Mouse (Mus musculus) left cerebral cortex, postnatal 4 days (tissue): ENCODE data around the gene Mettl1. TPM values are rescaled to one million over a fixed set of nuclear protein-coding genes. Genes with fewer than 3 reads are reported as not detected.
"Not testable (repeated sequence)": the region's sequence is repeated elsewhere in the genome, so short reads cannot be mapped to it uniquely, and the experiment has no call there.

Experiments
- DNase-seq: peaks from one replicate; pipeline ENCODE4 v3.0.0-alpha.2; 2022
- intact Hi-C: fragments of 180-260 bp; cut with DNase I; formaldehyde crosslinking; loops from one replicate; pipeline ENCODE4 v1.15.1; 2025
- total RNA-seq, 2 experiments: library from RNA; stranded (reverse); gene quantifications; 2 replicates each; pipeline ENCODE4 v1.2.3; 2021

The Mettl1 gene
- total RNA-seq, 2 experiments from 2014 or later = 13.8 to 14.9 TPM

GRCm38 (mm10) chr10:127042468-127043115 is 1.4 kb downstream of the Mettl1 start:
- DNase-seq = no peak
- intact Hi-C loops = no loop called here

DNA sequence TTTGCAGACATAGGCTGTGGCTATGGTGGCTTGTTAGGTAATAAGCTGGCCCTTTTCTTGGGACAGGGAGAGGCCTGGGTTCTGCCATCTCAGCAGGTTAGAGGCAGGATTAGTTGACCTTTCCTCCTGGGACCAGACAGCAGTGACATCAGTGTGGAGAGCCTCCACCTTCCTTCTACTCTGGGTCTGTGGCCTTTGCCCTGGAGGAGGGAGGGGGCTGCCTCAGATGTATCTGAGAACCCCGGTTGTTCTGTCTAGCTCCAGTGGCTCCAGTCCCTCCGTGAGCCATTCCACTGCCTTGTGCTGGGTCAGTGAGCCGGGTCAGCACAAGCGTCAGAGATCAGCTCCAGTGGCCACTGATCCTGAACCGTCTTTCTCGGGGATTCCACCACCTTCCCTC is 2.0 kb downstream of the Mettl1 start:
- intact Hi-C loops = no loop called here
- DNase-seq = no peak

- no peak for DNase-seq
Measured at GRCm38 (mm10) chr10:127047954-127048353, 6.7 kb downstream of the Mettl1 start, which contains the start of gene Cyp27b1. Cyp27b1 (plus strand) TSS chr10:127048250.

GRCm38 (mm10) chr10:127048608-127049394 is 7.6 kb downstream of the Mettl1 start:
- no peak for DNase-seq
- intact Hi-C loops = no loop called here

More at GRCm38 (mm10) chr10:127047954-127048353, 6.7 kb downstream of the Mettl1 start, which contains the start of gene Cyp27b1:
- intact Hi-C loops = no loop called here

GRCm38 (mm10) chr10:127049395-127050118 is 8.3 kb downstream of the Mettl1 start:
- DNase-seq = no peak
- intact Hi-C loops = no loop called here

DNA sequence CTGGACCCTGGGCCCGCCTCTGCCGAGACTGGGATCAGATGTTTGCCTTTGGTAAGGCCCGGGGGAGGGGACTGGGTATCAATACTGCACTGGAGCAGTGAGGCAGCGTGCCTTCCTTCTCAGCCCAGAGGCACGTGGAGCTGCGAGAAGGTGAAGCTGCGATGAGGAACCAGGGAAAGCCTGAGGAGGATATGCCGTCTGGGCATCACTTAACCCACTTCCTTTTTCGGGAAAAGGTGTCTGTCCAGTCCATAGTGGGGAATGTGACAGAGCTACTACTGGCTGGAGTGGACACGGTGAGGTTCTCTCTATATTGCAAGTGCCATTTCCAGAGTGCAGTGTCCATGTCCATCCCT is 8.9 kb downstream of the Mettl1 start:
- intact Hi-C loops = no loop called here
- no peak for DNase-seq

DNA sequence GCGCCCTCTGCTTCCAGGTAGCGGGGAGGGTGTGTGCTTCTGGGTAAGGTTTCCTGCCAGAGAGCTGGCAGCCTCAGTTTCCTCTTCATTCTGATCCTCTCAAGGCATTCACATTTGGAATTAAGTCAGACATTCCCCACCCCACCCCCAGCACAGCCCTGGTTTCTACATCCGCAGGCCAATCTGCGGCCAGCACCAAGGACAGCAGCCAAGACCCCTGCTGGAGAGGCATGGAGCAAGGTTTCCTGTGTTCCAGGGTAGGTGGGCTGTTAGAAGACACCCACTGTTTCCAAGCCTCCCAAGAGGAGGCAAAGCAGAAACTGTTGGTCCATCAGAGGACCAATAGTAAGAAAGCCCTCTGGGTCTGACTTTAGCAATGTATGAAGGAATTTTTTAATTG is 13.4 kb downstream of the Mettl1 start:
- intact Hi-C loops = no loop called here

GRCm38 (mm10) chr10:127055406-127055805 is 14.2 kb downstream of the Mettl1 start:
- intact Hi-C loops = no loop called here
- DNase-seq = no peak

More for the DNA sequence above, 13.4 kb downstream of the Mettl1 start:
- DNase-seq = no peak

GRCm38 (mm10) chr10:127056490-127056889 is 15.3 kb downstream of the Mettl1 start:
- no peak for DNase-seq
- intact Hi-C loops = no loop called here

DNA sequence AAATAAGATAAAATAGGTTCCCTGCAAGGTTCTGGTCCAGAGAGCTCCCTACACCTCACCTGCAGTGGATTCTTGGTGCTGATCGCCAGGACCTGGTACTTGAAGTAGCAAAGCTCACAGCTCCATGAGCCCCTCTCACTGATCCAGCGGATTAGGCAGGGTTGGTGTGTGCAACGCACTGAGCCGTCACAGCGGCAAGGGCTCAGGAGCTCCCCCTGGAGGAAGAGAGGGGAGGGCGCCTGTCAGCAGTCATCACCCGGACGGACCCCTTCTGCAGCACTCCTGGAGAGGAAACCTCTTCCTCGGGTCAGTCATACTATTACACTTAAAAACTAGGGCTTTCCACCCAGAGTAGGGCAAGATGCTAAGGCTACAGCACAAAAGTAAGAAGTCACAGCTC is 16.9 kb downstream of the Mettl1 start:
- intact Hi-C loops = no loop called here
- DNase-seq = peak; percentile 86

DNA sequence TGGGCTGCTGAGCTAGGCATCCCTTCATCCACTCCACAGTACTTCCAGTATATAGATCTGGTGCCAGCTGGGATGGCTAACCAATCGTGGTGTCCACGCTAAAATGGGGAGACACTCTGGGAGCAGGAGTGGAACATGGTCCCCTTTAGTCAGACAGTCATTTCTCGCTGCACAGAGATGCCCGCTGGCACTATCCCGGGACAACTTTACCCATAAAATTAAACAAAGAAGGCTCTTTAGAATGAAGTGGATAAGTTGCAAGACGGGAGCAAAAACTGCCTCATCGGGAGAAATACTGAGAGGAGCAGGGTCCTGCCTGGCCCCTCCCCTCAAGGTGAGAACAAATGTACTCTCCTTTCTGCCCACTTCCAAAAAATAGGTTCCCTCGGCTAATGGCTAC is 17.5 kb downstream of the Mettl1 start:
- DNase-seq = no peak
- intact Hi-C loops = no loop called here

- intact Hi-C loops = no loop called here
Measured at GRCm38 (mm10) chr10:127059174-127059967, 18.2 kb downstream of the Mettl1 start.

GRCm38 (mm10) chr10:127059968-127060916 is 19.0 kb downstream of the Mettl1 start, which contains the start of gene March9:
March9 (minus strand) TSS chr10:127060184.
- DNase-seq = peak; percentile 84
- intact Hi-C loops = no loop called here

More at GRCm38 (mm10) chr10:127059174-127059967, 18.2 kb downstream of the Mettl1 start:
- DNase-seq = peak; percentile 57

- intact Hi-C loops = no loop called here
- DNase-seq = no peak
Measured at GRCm38 (mm10) chr10:127061085-127061484, 19.9 kb downstream of the Mettl1 start.

GRCm38 (mm10) chr10:127061513-127061912 is 20.3 kb downstream of the Mettl1 start:
- intact Hi-C loops = no loop called here
- no peak for DNase-seq

DNA sequence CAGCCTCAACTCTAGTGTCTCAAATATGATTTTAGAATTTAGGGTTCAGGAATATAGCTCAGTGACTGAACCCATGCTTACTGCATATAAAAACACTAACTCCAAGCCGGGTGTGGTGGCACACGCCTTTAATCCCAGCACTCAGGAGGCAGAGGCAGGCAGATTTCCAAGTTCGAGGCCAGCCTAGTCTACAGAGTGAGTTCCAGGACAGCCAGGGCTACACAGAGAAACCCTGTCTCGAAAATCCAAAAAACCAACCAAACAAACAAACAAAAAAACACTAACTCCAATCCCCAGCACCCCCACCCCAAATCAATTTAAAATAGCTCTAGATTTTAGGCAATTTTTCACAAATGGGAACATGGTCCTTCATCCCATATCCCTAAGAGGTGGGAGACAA is 20.9 kb downstream of the Mettl1 start:
- intact Hi-C loops = not testable (repeated sequence)

DNA sequence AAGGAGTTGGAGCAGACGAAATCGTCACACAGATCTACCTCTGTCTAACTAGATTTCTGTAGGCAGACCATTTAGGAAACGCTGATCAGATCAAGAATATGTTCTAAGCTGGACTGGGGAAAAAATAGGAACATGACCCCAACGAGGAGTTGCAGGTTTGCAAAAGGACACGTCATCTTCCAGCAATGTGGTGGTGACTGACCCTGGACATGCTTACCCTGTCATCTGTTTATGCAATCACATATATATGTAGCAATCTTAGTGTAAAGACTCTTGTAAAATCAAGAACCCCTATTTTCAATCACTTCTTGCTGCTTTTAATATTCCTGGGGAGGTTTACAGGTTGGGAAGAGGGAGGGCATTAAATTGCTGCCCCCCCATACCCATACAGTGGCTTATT is 21.3 kb downstream of the Mettl1 start:
- intact Hi-C loops = no loop called here
- DNase-seq = no peak

More for the DNA sequence above, 20.9 kb downstream of the Mettl1 start:
- DNase-seq = not testable (repeated sequence)

- intact Hi-C loops = no loop called here
- DNase-seq = peak; percentile 100
Measured at GRCm38 (mm10) chr10:127063239-127063872, 22.1 kb downstream of the Mettl1 start, which contains the start of gene Cdk4. Cdk4 (plus strand) TSS chr10:127063534.
